Mouse (Mus musculus) urinary bladder, postnatal 0 days (tissue): Measurements from ENCODE around the gene Retreg1. TPM values are rescaled to one million over a fixed set of nuclear protein-coding genes. Genes with fewer than 3 reads are reported as not detected.

Experiments used
- microRNA-seq: library from miRNA; unstranded; fragments of <30 nt; microRNA quantifications from one replicate; pipeline ENCODE4, GENCODE M21; 2016
- polyA plus RNA-seq: library from polyadenylated mRNA; unstranded; fragments of >200 nt; fragmentation: Nextera tagmentation; extraction: Ambion mirVana; gene quantifications from 2 replicates; pipeline ENCODE4 v1.2.1, GENCODE M21; 2015

Gene Retreg1
- polyA plus RNA-seq = 7.1 and 8.8 TPM in 2 replicates

DNA sequence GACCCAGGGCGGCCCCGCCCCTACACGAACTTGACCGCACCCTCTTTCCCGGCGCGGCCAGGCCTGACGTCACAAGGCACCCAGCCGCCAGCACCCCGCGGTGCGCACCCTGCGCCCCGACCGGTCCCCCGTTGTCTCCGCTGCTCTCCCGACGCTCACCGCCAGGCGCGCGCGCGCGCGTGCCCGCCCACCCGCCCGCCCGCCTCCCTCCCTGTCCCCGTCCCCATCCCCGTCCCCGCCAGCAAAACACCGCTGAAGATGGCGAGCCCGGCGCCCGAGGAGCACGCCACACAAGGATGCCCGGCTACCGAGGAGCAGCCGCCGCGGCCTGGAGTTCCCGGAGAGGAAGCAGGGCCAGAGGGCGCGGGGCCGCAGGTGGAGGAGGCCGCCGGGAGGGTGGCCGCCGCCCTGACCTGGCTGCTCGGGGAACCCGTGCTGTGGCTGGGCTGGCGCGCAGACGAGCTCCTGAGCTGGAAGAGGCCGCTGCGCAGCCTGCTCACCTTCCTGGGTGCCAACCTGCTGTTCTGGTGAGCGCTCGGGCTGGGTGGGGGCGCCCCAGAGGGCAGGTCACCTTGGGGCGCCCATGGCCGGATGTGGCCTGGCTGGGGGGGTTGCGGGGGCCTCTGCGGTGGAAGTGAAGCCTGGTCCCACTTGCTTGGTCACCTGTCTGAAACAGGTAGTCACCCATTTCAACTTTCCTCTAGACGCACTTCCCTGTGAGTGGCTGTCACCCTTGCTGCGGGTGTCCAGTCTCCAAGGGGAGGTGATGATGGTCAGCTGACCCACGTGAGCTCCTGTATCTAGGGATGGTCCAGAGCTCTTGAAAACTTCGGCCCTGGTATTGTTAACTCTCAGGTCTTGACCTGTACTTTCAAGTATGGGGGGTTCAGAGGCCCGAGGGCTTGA lies at the start of gene Retreg1:
Gene Retreg1, plus strand, starts transcription at position 95 of the 906 bp plus-strand sequence.

DNA sequence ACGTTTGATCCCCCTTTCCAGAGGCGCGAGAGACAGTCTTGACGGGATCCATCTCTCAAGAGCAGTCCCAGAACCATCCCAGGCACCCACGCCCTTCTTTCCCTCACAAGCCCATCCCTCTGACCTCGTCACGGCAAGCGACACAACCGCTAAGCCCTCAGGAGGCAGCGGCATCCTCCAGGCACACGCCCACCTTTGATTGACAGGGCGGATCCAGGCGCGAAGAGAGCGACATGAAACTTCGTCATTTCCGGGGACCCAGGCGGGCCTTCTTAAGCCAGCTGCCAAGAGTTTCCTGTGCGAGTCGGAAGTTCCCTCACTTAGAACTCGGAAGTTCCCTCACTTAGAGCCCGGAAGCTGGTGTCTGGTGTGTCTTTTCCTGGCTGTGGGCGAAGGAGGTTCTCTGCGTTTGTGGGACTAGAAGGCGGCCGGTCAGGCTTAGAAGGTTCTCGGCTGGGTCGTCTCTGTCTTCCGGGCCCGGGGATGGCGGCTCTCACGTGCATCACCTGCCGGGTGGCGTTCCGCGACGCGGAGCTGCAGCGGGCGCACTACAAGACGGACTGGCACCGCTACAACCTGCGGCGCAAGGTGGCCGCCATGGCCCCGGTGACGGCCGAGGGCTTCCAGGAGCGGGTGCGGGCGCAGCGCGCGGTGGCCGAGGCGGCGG lies 141.2 kb downstream of the Retreg1 start, which contains the start of gene Zfp622:
Gene Zfp622, plus strand, starts transcription at position 300 of the 667 bp plus-strand sequence.

Small RNA genes lying within 50 kb of the gene (microRNA-seq; reads per million reads assigned to microRNA genes)
- not detected for gene Mir7212

Other genes with a start within 250 kb of the Retreg1 start
- 16.5 and 17.7 TPM in 2 replicates for gene Myo10, start 220.7 kb upstream of the Retreg1 start, polyA plus RNA-seq
- 13.8 and 13.9 TPM in 2 replicates for gene Zfp622, start 141.2 kb downstream of the Retreg1 start, polyA plus RNA-seq